12 mouse cellular contexts compared by ENCODE assay signal in the genomic region with DNA sequence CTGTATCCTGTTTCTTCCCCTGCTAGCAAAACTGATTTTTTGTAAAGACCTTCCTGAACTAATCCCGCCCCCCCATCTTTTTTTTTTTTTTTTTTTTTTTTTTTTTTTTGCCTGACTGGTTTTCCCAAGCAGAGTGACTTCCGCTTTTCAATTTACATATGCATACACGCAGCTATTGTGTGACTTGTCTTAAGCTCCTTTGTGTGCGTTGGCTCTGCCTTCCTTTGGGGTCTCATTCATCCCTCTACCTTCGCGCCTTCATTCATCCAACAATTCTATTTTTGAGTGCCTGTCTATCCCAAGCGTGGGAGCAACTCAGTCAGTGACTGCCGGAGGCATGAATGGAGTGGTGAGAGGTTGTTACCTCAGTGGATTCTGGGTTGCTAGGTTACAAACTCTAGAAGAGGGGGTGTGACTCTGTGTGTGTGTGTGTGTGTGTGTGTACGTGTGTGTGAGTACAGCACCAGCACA. TPM values are rescaled to one million over a fixed set of nuclear protein-coding genes. Genes with fewer than 3 reads are reported as not detected.
A peak's percentile ranks its signal among the peaks of the same experiment; 100 is the strongest.
DNase-seq lines count a peak whose midpoint lies in the region; ATAC-seq and TF ChIP-seq lines count a peak whose summit lies in the region.
"Had no signal": no experiment of that assay in that cellular context is flagged by ENCODE, and none has a peak within 500 bp of the region (broad histone marks: within the 10 kb centered on the region; RNA-seq: fewer than 3 reads in every experiment).

No protein-coding gene starts in this region.

- H3K36me3 ChIP-seq in embryonic facial prominence, embryonic 14.5 days (ENCODE audit: control insufficient read depth, insufficient read depth, low read length): no peaks in the 10 kb centered on the region
- no peaks in the 10 kb centered on the region for H3K36me3 ChIP-seq in midbrain, postnatal 0 days (ENCODE audit: insufficient read depth, low read length)
- H3K36me3 ChIP-seq: intestine, embryonic 15.5 days; stomach, embryonic 15.5 days had no signal

- no peak for ATAC-seq in embryonic facial prominence, embryonic 14.5 days (ENCODE audit: low read depth)
- ATAC-seq in midbrain, postnatal 0 days (ENCODE audit: low FRiP score): no peak
- no peak for ATAC-seq in activated CD4-positive, CD25-positive, alpha-beta regulatory T cell, adult 4 months
- ATAC-seq: intestine, embryonic 15.5 days had no signal

- DNase-seq in Muller cell, postnatal 12 days (ENCODE audit: inconsistent ontology term): peak; percentile 6
- DNase-seq in embryonic facial prominence, embryonic 14.5 days (ENCODE audit: low spot score): peak; percentile 28
- DNase-seq in layer of hippocampus, adult 18-20 months (ENCODE audit: low spot score in 2 of 2): peak; percentile 35 to 57
- DNase-seq in midbrain, postnatal 0 days (ENCODE audit: low spot score): peak; percentile 54
- no peak for DNase-seq in gastrocnemius, adult 8-10 months (ENCODE audit: low spot score in 2 of 2)
- DNase-seq in gastrocnemius, postnatal 10 days: no peak
- DNase-seq in gastrocnemius, postnatal 14 days: no peak

- no peak overlapping the region for H3K9ac ChIP-seq in embryonic facial prominence, embryonic 14.5 days (ENCODE audit: low read depth, low read length)
- H3K9ac ChIP-seq in midbrain, postnatal 0 days (replicated peaks; ENCODE audit: low read length, poor library complexity, severe bottlenecking): no peak overlapping the region
- H3K9ac ChIP-seq: intestine, embryonic 15.5 days; stomach, embryonic 15.5 days had no signal

- no peaks in the 10 kb centered on the region for H3K9me3 ChIP-seq in embryonic facial prominence, embryonic 14.5 days (ENCODE audit: control insufficient read depth, low read length)
- H3K9me3 ChIP-seq in midbrain, postnatal 0 days (ENCODE audit: low read length): no peaks in the 10 kb centered on the region
- H3K9me3 ChIP-seq: intestine, embryonic 15.5 days; stomach, embryonic 15.5 days had no signal

- H3K4me3 ChIP-seq in embryonic facial prominence, embryonic 14.5 days (ENCODE audit: low read depth, low read length): no peak overlapping the region
- no peak overlapping the region for H3K4me3 ChIP-seq in midbrain, postnatal 0 days (ENCODE audit: low read depth, low read length)
- H3K4me3 ChIP-seq: erythroblast, embryonic 14.5 days; intestine, embryonic 15.5 days; stomach, embryonic 15.5 days had no signal

- no peak for TF ChIP-seq CTCF in midbrain, postnatal 0 days (IDR thresholded peaks at IDR 0.05)

- no peak overlapping the region for H3K27ac ChIP-seq in embryonic facial prominence, embryonic 14.5 days (replicated peaks; ENCODE audit: low read depth, low read length)
- H3K27ac ChIP-seq in midbrain, postnatal 0 days (ENCODE audit: low read depth, low read length): 0 out of 2 replicates have a peak overlapping the region, but pooled peaks have one; percentile 51
- H3K27ac ChIP-seq: intestine, embryonic 15.5 days; macrophage; stomach, embryonic 15.5 days had no signal

- no peak overlapping the region for H3K4me2 ChIP-seq in embryonic facial prominence, embryonic 14.5 days (ENCODE audit: low read depth, low read length)
- H3K4me2 ChIP-seq in midbrain, postnatal 0 days (ENCODE audit: low read depth, low read length, poor library complexity, severe bottlenecking): 0 out of 2 replicates have a peak overlapping the region, but pooled peaks have one; percentile 28
- H3K4me2 ChIP-seq: intestine, embryonic 15.5 days; stomach, embryonic 15.5 days had no signal

- no peaks in the 10 kb centered on the region for H3K4me1 ChIP-seq in embryonic facial prominence, embryonic 14.5 days (ENCODE audit: control insufficient read depth, insufficient read depth, low read length)
- no peaks in the 10 kb centered on the region for H3K4me1 ChIP-seq in midbrain, postnatal 0 days (ENCODE audit: insufficient read depth, low read length)
- H3K4me1 ChIP-seq: intestine, embryonic 15.5 days; stomach, embryonic 15.5 days had no signal

- 40% methylated on average over 9 of the region's 9 CpGs for WGBS in embryonic facial prominence, embryonic 14.5 days
- WGBS in midbrain, postnatal 0 days: 9% methylated on average over 8 of the region's 9 CpGs

- no peaks in the 10 kb centered on the region for H3K27me3 ChIP-seq in embryonic facial prominence, embryonic 14.5 days (replicated peaks; ENCODE audit: control insufficient read depth, insufficient read depth, low read length)
- H3K27me3 ChIP-seq in midbrain, postnatal 0 days (ENCODE audit: insufficient read depth, low read length): no peaks in the 10 kb centered on the region
- H3K27me3 ChIP-seq: intestine, embryonic 15.5 days; stomach, embryonic 15.5 days had no signal

- intact Hi-C loops in gastrocnemius, postnatal 14 days (cut with DNase I; ENCODE audit: low total_unique reads): no loop called here

RNA-seq across cellular contexts. Expression of a gene that starts 49.2 kb away (rescaled TPM):
- polyA plus RNA-seq in embryonic facial prominence, embryonic 14.5 days (2014; fragmentation: Nextera tagmentation; extraction: Ambion mirVana): 20.6 and 22.7 TPM in 2 replicates
- total RNA-seq in layer of hippocampus, adult 18-20 months (2021): 10 to 100 TPM; 66.0 to 70.6 TPM
- total RNA-seq in midbrain, postnatal 0 days (2014; rRNA removed): 50.7 and 55.5 TPM in 2 replicates
- 9.4 and 14.9 TPM in 2 replicates for polyA plus RNA-seq in midbrain, postnatal 0 days (2015; fragmentation: Nextera tagmentation; extraction: Ambion mirVana)
- 10 to 100 TPM; 38.2 to 52.3 (median 42.2) TPM for total RNA-seq in gastrocnemius, adult 8-10 months (2022)
- 10 to 100 TPM; 31.2 to 38.4 TPM for total RNA-seq in gastrocnemius, postnatal 10 days (2021)
- polyA plus RNA-seq in activated CD4-positive, CD25-positive, alpha-beta regulatory T cell, adult 4 months (2017; shearing (Covaris generic)): 10 to 100 TPM; 15.5 to 21.7 TPM
- total RNA-seq in gastrocnemius, postnatal 14 days (2021): 10 to 100 TPM; 28.7 to 30.8 TPM

Comparison
In these comparisons a context has a peak if more than half of its experiments do, and no peak if none do; other contexts are left out.
1. DNase-seq: peak in Muller cell, postnatal 12 days (single experiment), embryonic facial prominence, embryonic 14.5 days (single experiment), layer of hippocampus, adult 18-20 months (2 of 2) and midbrain, postnatal 0 days (single experiment); none in gastrocnemius, adult 8-10 months (0 of 2), gastrocnemius, postnatal 10 days (single experiment) and gastrocnemius, postnatal 14 days (single experiment).